14 mouse cellular contexts compared by ENCODE assay signal in genomic region chr17:54350881-54351280, GRCm38 (mm10). TPM values are rescaled to one million over a fixed set of nuclear protein-coding genes. Genes with fewer than 3 reads are reported as not detected.
DNase-seq lines count a peak whose midpoint lies in the region; ATAC-seq and TF ChIP-seq lines count a peak whose summit lies in the region.
"Had no signal": no experiment of that assay in that cellular context is flagged by ENCODE, and none has a peak within 500 bp of the region (broad histone marks: within the 10 kb centered on the region; RNA-seq: fewer than 3 reads in every experiment).

No protein-coding gene starts in this region.

- TF ChIP-seq POLR2A in brain, embryonic 14.5 days (IDR thresholded peaks at IDR 0.05; ENCODE audit: borderline replicate concordance, extremely low read depth, insufficient read depth, insufficient read length, poor library complexity, severe bottlenecking), result no peak

- H3K36me3 ChIP-seq in heart, postnatal 0 days (replicated peaks; ENCODE audit: control insufficient read depth, insufficient read depth, low read length), result no peaks in the 10 kb centered on the region
- H3K36me3 ChIP-seq in midbrain, embryonic 15.5 days (replicated peaks), result no peaks in the 10 kb centered on the region
- H3K36me3 ChIP-seq in midbrain, embryonic 13.5 days, result no peaks in the 10 kb centered on the region
- H3K36me3 ChIP-seq: liver, embryonic 15.5 days; neural tube, embryonic 12.5 days had no signal

- no peaks in the 10 kb centered on the region for H3K4me1 ChIP-seq in heart, postnatal 0 days (ENCODE audit: control insufficient read depth, insufficient read depth)
- H3K4me1 ChIP-seq in midbrain, embryonic 15.5 days, result no peaks in the 10 kb centered on the region
- H3K4me1 ChIP-seq in midbrain, embryonic 13.5 days (replicated peaks), result no peaks in the 10 kb centered on the region
- H3K4me1 ChIP-seq: liver, embryonic 15.5 days; neural tube, embryonic 12.5 days had no signal

- no peak for ATAC-seq in heart, postnatal 0 days (ENCODE audit: insufficient read depth, low read depth)
- ATAC-seq in midbrain, embryonic 15.5 days (replicated peaks), result peak; percentile 52; the same call in 1 of the 2 replicates
- ATAC-seq in midbrain, embryonic 13.5 days, result no peak
- ATAC-seq: inflammation-experienced regulatory T-cells, adult 6 months had no signal

- DNase-seq in heart, postnatal 0 days (ENCODE audit: low spot score), result peak; percentile 10
- DNase-seq in heart, postnatal 36 days, result no peak
- DNase-seq in brain, embryonic 14.5 days (ENCODE audit: low read depth), result peak; percentile 35
- DNase-seq in gastrocnemius, postnatal 4 days (ENCODE audit: low spot score in 2 of 2), result no peak
- no peak for DNase-seq in spleen, adult 12 weeks (ENCODE audit: low spot score)
- DNase-seq: cerebellum, adult 2 months; kidney, postnatal 4 days; thymus, postnatal 36 days had no signal

- no peak for TF ChIP-seq EP300 in heart, postnatal 0 days (IDR thresholded peaks at IDR 0.05; ENCODE audit: low read depth)

- intact Hi-C loops in heart, postnatal 36 days (cut with DNase I), result no loop called here

- no peak overlapping the region for H3K4me2 ChIP-seq in heart, postnatal 0 days (ENCODE audit: low read depth, low read length)
- no peak overlapping the region for H3K4me2 ChIP-seq in midbrain, embryonic 15.5 days
- no peak overlapping the region for H3K4me2 ChIP-seq in midbrain, embryonic 13.5 days (replicated peaks)
- H3K4me2 ChIP-seq: liver, embryonic 15.5 days; neural tube, embryonic 12.5 days had no signal

- 0 out of 2 replicates have a peak, but pooled peaks have one; percentile 4 for TF ChIP-seq CTCF in heart, postnatal 0 days (IDR thresholded peaks at IDR 0.05; ENCODE audit: low read depth)
- peak; percentile 18; the same call in 1 of the 2 replicates for TF ChIP-seq CTCF in brain, embryonic 14.5 days (IDR thresholded peaks at IDR 0.05; ENCODE audit: borderline replicate concordance, extremely low read depth, insufficient read depth, insufficient read length)

- H3K4me3 ChIP-seq in heart, postnatal 0 days (ENCODE audit: low read depth, low read length), result no peak overlapping the region
- H3K4me3 ChIP-seq in midbrain, embryonic 15.5 days, result no peak overlapping the region
- H3K4me3 ChIP-seq in midbrain, embryonic 13.5 days (replicated peaks), result no peak overlapping the region
- H3K4me3 ChIP-seq: liver, embryonic 15.5 days; neural tube, embryonic 12.5 days had no signal

- H3K9ac ChIP-seq in heart, postnatal 0 days (replicated peaks; ENCODE audit: low read depth, low read length), result no peak overlapping the region
- H3K9ac ChIP-seq in midbrain, embryonic 15.5 days, result no peak overlapping the region
- H3K9ac ChIP-seq in midbrain, embryonic 13.5 days (replicated peaks), result no peak overlapping the region
- H3K9ac ChIP-seq: liver, embryonic 15.5 days; neural tube, embryonic 12.5 days had no signal

- WGBS in heart, postnatal 0 days, result 40% methylated on average over 2 of the region's 2 CpGs
- 48% methylated on average over 2 of the region's 2 CpGs for WGBS in midbrain, embryonic 15.5 days
- WGBS in midbrain, embryonic 13.5 days, result 47% methylated on average over 2 of the region's 2 CpGs

- no peaks in the 10 kb centered on the region for H3K9me3 ChIP-seq in heart, postnatal 0 days (replicated peaks; ENCODE audit: control insufficient read depth, low read length)
- H3K9me3 ChIP-seq in midbrain, embryonic 15.5 days, result no peaks in the 10 kb centered on the region
- H3K9me3 ChIP-seq in midbrain, embryonic 13.5 days, result no peaks in the 10 kb centered on the region
- H3K9me3 ChIP-seq: liver, embryonic 15.5 days; neural tube, embryonic 12.5 days had no signal

- H3K27me3 ChIP-seq in heart, postnatal 0 days (ENCODE audit: control insufficient read depth, insufficient read depth, low read length), result no peaks in the 10 kb centered on the region
- H3K27me3 ChIP-seq in midbrain, embryonic 15.5 days (replicated peaks), result no peaks in the 10 kb centered on the region
- no peaks in the 10 kb centered on the region for H3K27me3 ChIP-seq in midbrain, embryonic 13.5 days
- H3K27me3 ChIP-seq: liver, embryonic 15.5 days; neural tube, embryonic 12.5 days had no signal

- no peak overlapping the region for H3K27ac ChIP-seq in heart, postnatal 0 days (ENCODE audit: low read depth)
- H3K27ac ChIP-seq in midbrain, embryonic 15.5 days, result no peak overlapping the region
- no peak overlapping the region for H3K27ac ChIP-seq in midbrain, embryonic 13.5 days
- H3K27ac ChIP-seq: liver, embryonic 15.5 days; neural tube, embryonic 12.5 days had no signal

RNA-seq across cellular contexts. Expression of gene Slc5a7, which starts 52.0 kb away (rescaled TPM):
- 0.39 and 1.7 TPM in 2 replicates for total RNA-seq in heart, postnatal 0 days (2014; rRNA removed; ENCODE audit: low replicate concordance)
- 0.70 and 0.89 TPM in 2 replicates for polyA plus RNA-seq in heart, postnatal 0 days (2015; fragmentation: Nextera tagmentation; extraction: Ambion mirVana)
- under 1 TPM in 1 of 2 experiments, not detected in 1; 0.53 TPM for total RNA-seq in heart, postnatal 36 days (2021)
- polyA plus RNA-seq in midbrain, embryonic 15.5 days (2015; fragmentation: Nextera tagmentation; extraction: Ambion mirVana), result 2.1 and 2.9 TPM in 2 replicates
- polyA plus RNA-seq in midbrain, embryonic 13.5 days (2015; fragmentation: Nextera tagmentation; extraction: Ambion mirVana), result 1.7 TPM in 2 replicates
- 2.1 and 5.0 TPM in 2 replicates for polyA plus RNA-seq in brain, embryonic 14.5 days (2012; rRNA removed)
- total RNA-seq in gastrocnemius, postnatal 4 days (2021), result under 1 TPM; 0.36 to 0.42 TPM
- total RNA-seq: megakaryocyte, adult 5-6 weeks had no signal
- polyA plus RNA-seq: inflammation-experienced regulatory T-cells, adult 6 months; liver, embryonic 15.5 days had no signal

Comparison
In these comparisons a context has a peak if more than half of its experiments do, and no peak if none do; other contexts are left out.
1. DNase-seq: peak in heart, postnatal 0 days (single experiment) and brain, embryonic 14.5 days (single experiment); none in heart, postnatal 36 days (0 of 2), gastrocnemius, postnatal 4 days (0 of 2) and spleen, adult 12 weeks (single experiment).